ENCODE assay signal across 8 mouse cellular contexts in genomic region chr13:46502390-46502891, GRCm38 (mm10). TPM values are rescaled to one million over a fixed set of nuclear protein-coding genes. Genes with fewer than 3 reads are reported as not detected.
DNase-seq lines count a peak whose midpoint lies in the region; ATAC-seq lines count a peak whose summit lies in the region.

No protein-coding gene starts in this region.

- H3K27ac ChIP-seq in forebrain, embryonic 15.5 days (replicated peaks) = no peak overlapping the region
- H3K27ac ChIP-seq in hindbrain, embryonic 13.5 days = no peak overlapping the region
- no peak overlapping the region for H3K27ac ChIP-seq in liver, embryonic 16.5 days (ENCODE audit: low read length)
- peak overlapping the region; percentile 14; the same call in 1 of the 2 replicates for H3K27ac ChIP-seq in stomach, embryonic 15.5 days

- H3K27me3 ChIP-seq in forebrain, embryonic 15.5 days = no peaks in the 10 kb centered on the region
- peaks cover 5% of the 10 kb centered on the region for H3K27me3 ChIP-seq in hindbrain, embryonic 13.5 days
- peaks cover 17% of the 10 kb centered on the region for H3K27me3 ChIP-seq in liver, embryonic 16.5 days (ENCODE audit: control insufficient read depth, insufficient read depth, low read depth, low read length)
- H3K27me3 ChIP-seq in stomach, embryonic 15.5 days (replicated peaks) = no peaks in the 10 kb centered on the region

- peak; percentile 80 for ATAC-seq in forebrain, embryonic 15.5 days (replicated peaks)
- no peak; the same call in 1 of the 2 replicates for ATAC-seq in hindbrain, embryonic 13.5 days (ENCODE audit: low FRiP score)
- no peak for ATAC-seq in liver, embryonic 16.5 days (ENCODE audit: low read depth)
- ATAC-seq in stomach, embryonic 15.5 days (ENCODE audit: insufficient read depth, low FRiP score, low read depth) = peak; percentile 56

- H3K4me1 ChIP-seq in forebrain, embryonic 15.5 days = peaks cover 10% of the 10 kb centered on the region
- H3K4me1 ChIP-seq in hindbrain, embryonic 13.5 days (replicated peaks) = peaks cover 10% of the 10 kb centered on the region
- H3K4me1 ChIP-seq in liver, embryonic 16.5 days (ENCODE audit: control insufficient read depth, low read depth, low read length) = no peaks in the 10 kb centered on the region
- peaks cover 10% of the 10 kb centered on the region for H3K4me1 ChIP-seq in stomach, embryonic 15.5 days

- H3K9ac ChIP-seq in forebrain, embryonic 15.5 days (replicated peaks) = peak overlapping the region; percentile 64
- H3K9ac ChIP-seq in hindbrain, embryonic 13.5 days = peak overlapping the region; percentile 75
- no peak overlapping the region for H3K9ac ChIP-seq in liver, embryonic 16.5 days (ENCODE audit: low read depth, low read length)
- H3K9ac ChIP-seq in stomach, embryonic 15.5 days = no peak overlapping the region

- peak overlapping the region; percentile 55 for H3K4me3 ChIP-seq in forebrain, embryonic 15.5 days
- peak overlapping the region; percentile 53 for H3K4me3 ChIP-seq in hindbrain, embryonic 13.5 days
- H3K4me3 ChIP-seq in liver, embryonic 16.5 days (ENCODE audit: low read depth, low read length) = peak overlapping the region; percentile 49
- H3K4me3 ChIP-seq in stomach, embryonic 15.5 days (replicated peaks) = peak overlapping the region; percentile 52

- DNase-seq in frontal cortex, postnatal 36 days (ENCODE audit: low spot score in 2 of 2) = peak; percentile 38 to 59
- no peak for DNase-seq in frontal cortex, postnatal 25 days (ENCODE audit: low spot score in 2 of 2)
- peak; percentile 7 for DNase-seq in urinary bladder, postnatal 25 days (ENCODE audit: low spot score)
- DNase-seq in urinary bladder, postnatal 10 days (ENCODE audit: low spot score) = no peak

- H3K4me2 ChIP-seq in forebrain, embryonic 15.5 days (replicated peaks) = peak overlapping the region; percentile 95
- H3K4me2 ChIP-seq in hindbrain, embryonic 13.5 days = peak overlapping the region; percentile 91
- peak overlapping the region; percentile 66 for H3K4me2 ChIP-seq in liver, embryonic 16.5 days (ENCODE audit: low read depth, low read length)
- peak overlapping the region; percentile 89 for H3K4me2 ChIP-seq in stomach, embryonic 15.5 days

- H3K9me3 ChIP-seq in forebrain, embryonic 15.5 days = no peaks in the 10 kb centered on the region
- H3K9me3 ChIP-seq in hindbrain, embryonic 13.5 days = no peaks in the 10 kb centered on the region
- no peaks in the 10 kb centered on the region for H3K9me3 ChIP-seq in liver, embryonic 16.5 days (replicated peaks; ENCODE audit: control insufficient read depth, low read length)
- no peaks in the 10 kb centered on the region for H3K9me3 ChIP-seq in stomach, embryonic 15.5 days

- 9% methylated on average over 20 of the region's 20 CpGs for WGBS in forebrain, embryonic 15.5 days
- WGBS in hindbrain, embryonic 13.5 days = 7% methylated on average over 20 of the region's 20 CpGs
- 10% methylated on average over 20 of the region's 20 CpGs for WGBS in liver, embryonic 16.5 days (ENCODE audit: insufficient replicate concordance)
- WGBS in stomach, embryonic 15.5 days = 7% methylated on average over 20 of the region's 20 CpGs

- no peaks in the 10 kb centered on the region for H3K36me3 ChIP-seq in forebrain, embryonic 15.5 days
- no peaks in the 10 kb centered on the region for H3K36me3 ChIP-seq in hindbrain, embryonic 13.5 days
- no peaks in the 10 kb centered on the region for H3K36me3 ChIP-seq in liver, embryonic 16.5 days (ENCODE audit: control insufficient read depth, insufficient read depth)
- no peaks in the 10 kb centered on the region for H3K36me3 ChIP-seq in stomach, embryonic 15.5 days

RNA-seq across cellular contexts. Expression of gene Cap2, which starts 0.8 kb away (rescaled TPM):
- 13.9 and 16.8 TPM in 2 replicates for polyA plus RNA-seq in forebrain, embryonic 15.5 days (2015; fragmentation: Nextera tagmentation; extraction: Ambion mirVana)
- 5.6 and 6.3 TPM in 2 replicates for polyA plus RNA-seq in hindbrain, embryonic 13.5 days (2015; fragmentation: Nextera tagmentation; extraction: Ambion mirVana)
- 1.2 and 1.4 TPM in 2 replicates for polyA plus RNA-seq in liver, embryonic 16.5 days (2015; fragmentation: Nextera tagmentation; extraction: Ambion mirVana)
- polyA plus RNA-seq in stomach, embryonic 15.5 days (2015; fragmentation: Nextera tagmentation; extraction: Ambion mirVana) = 9.7 and 11.7 TPM in 2 replicates

Comparison
In these comparisons a context has a peak if more than half of its experiments do, and no peak if none do; other contexts are left out.
1. DNase-seq: peak in frontal cortex, postnatal 36 days (2 of 2) and urinary bladder, postnatal 25 days (single experiment); none in frontal cortex, postnatal 25 days (0 of 2) and urinary bladder, postnatal 10 days (single experiment).
2. ATAC-seq: peak in forebrain, embryonic 15.5 days (single experiment) and stomach, embryonic 15.5 days (single experiment); none in hindbrain, embryonic 13.5 days (single experiment) and liver, embryonic 16.5 days (single experiment).
3. H3K9ac ChIP-seq: peak in forebrain, embryonic 15.5 days (single experiment) and hindbrain, embryonic 13.5 days (single experiment); none in liver, embryonic 16.5 days (single experiment) and stomach, embryonic 15.5 days (single experiment).
4. Peak in every context shown above with its lines, with median percentiles within 50 percentile points of each other: H3K4me2 ChIP-seq and H3K4me3 ChIP-seq.